Mouse (Mus musculus) heart, adult 2 months (tissue): ENCODE results near the gene Sf3a3.

ENCODE experiments used
- CTCF ChIP-seq: fragments of 200-600 bp; IDR thresholded peaks from 2 replicates; pipeline ENCODE4 v1.8.1; 2022; ENCODE audit warnings: antibody characterized with exemption, mild to moderate bottlenecking, moderate library complexity
- EP300 ChIP-seq: fragments of 200-500 bp; IDR thresholded peaks from 2 replicates; pipeline ENCODE4 v1.6.1; 2011; ENCODE audit warnings: low read depth, low read length, control low read depth; ENCODE audit not compliant: insufficient read depth
- POLR2A ChIP-seq: fragments of 200-500 bp; IDR thresholded peaks from 2 replicates; pipeline ENCODE4 v1.6.1; 2011; ENCODE audit warnings: mild to moderate bottlenecking, low read depth, low read length, control low read depth; ENCODE audit not compliant: insufficient read depth

DNA sequence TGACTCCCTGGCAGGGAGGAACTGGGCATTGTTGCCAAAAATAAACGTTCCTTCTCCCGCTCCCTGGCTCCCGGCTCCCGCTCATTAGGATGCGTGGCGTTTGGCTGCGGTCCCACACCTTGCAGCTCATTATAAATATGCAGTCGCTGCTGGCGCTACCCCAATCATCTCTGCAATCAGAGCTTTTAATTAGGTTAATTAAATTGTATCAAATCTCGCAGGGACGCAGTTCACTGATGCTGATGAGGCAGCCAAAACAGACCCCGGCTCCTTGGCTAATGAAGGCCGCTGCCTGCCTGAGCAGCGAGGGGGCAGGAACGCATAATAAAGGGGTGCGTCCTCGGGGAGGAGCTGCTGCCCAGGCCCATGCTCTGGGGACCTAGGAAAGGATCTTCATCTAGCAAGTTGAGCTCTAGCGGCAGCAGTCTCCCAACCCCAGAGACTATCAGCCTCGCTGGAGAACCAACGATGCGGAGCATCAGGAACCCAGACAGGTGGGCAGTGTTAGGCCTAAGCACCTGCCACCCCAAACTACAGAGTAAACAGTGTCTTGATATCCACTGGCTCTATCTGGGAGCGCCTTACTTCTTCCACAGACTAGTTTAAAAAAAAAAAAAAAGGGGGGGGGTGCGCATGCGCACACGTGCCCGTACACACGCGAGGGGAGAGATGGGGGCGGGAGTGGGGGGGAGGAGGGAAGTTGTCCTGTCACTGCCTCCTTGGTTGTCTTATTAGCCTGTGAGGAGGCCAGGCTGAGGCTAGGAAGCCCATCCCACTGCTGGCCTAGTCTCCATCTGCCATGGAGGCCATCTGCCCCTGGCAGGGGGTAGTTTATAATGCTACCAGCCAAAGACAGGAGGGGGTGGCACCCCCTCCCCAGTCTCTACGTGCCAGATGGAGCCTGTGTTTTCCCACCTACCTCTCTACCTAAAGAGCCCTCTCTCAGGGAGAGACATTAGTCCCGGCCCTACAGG is 41.9 kb upstream of the Sf3a3 start:
- TF ChIP-seq EP300, result no peak
- no peak for TF ChIP-seq CTCF
- TF ChIP-seq POLR2A, result no peak
